Mouse (Mus musculus) megakaryocyte, adult 5-6 weeks (primary cell): ENCODE results near the gene Rpl41. TPM values are rescaled to one million over a fixed set of nuclear protein-coding genes. Genes with fewer than 3 reads are reported as not detected.
A peak's percentile ranks its signal among the peaks of the same experiment; 100 is the strongest.
"Not testable (repeated sequence)": the region's sequence is repeated elsewhere in the genome, so short reads cannot be mapped to it uniquely, and the experiment has no call there.

ENCODE experiments used
- ATAC-seq: 2 replicates; pipeline ENCODE4 v1.8.0; 2016; ENCODE audit warnings: mild to moderate bottlenecking, inconsistent platforms; ENCODE audit not compliant: poor library complexity, severe bottlenecking
- total RNA-seq, 2 experiments: library from RNA; stranded (forward) in 1 of 2; stranded (reverse) in 1 of 2; fragments of 153-499, 151-499 nt in 1 of 2; fragments of 221-1000, 200-1000 nt in 1 of 2; gene quantifications; 2 replicates each; pipeline versions ENCODE4 v1.2.3 to v1.2.4; 2015 to 2017

The Rpl41 gene
- total RNA-seq, 2 experiments from 2014 or later = 2,042 to 2,152 TPM

DNA sequence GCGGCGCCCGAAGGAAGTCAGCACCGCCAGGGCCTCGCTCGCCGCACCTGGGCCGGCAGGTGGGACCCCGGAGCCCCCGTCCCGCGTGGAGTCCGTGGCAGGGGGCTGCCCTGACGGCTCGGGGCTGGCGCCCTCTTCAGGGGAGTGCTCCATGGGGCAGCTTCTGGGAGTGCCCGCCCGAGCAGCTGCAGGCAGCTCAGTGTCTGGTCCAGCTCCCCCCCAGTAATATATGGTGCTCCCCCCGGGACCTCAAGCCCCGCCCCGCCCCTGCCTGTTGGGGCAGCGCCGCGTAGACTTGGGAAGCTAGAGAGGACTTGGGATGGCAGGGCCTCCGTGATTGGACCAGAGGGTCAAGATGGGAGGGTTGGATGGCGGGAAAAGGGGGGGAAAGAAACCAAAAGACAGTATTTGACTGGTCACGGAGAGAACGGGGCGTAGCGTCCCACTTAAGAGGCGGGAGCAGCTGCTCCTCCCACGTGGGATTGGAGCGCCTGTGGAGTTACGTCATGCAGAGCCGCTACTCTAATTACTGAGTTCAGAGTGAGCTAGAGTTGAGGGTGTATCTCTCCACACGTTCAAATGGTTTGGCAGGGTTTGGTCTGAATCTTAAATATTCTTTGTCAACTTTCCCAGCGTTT lies 23.3 kb downstream of the Rpl41 start, which contains the start of gene Esyt1:
Gene Esyt1 (minus strand): TSS at position 201 of the 638 bp plus-strand sequence.
- ATAC-seq = peak; percentile 82

DNA sequence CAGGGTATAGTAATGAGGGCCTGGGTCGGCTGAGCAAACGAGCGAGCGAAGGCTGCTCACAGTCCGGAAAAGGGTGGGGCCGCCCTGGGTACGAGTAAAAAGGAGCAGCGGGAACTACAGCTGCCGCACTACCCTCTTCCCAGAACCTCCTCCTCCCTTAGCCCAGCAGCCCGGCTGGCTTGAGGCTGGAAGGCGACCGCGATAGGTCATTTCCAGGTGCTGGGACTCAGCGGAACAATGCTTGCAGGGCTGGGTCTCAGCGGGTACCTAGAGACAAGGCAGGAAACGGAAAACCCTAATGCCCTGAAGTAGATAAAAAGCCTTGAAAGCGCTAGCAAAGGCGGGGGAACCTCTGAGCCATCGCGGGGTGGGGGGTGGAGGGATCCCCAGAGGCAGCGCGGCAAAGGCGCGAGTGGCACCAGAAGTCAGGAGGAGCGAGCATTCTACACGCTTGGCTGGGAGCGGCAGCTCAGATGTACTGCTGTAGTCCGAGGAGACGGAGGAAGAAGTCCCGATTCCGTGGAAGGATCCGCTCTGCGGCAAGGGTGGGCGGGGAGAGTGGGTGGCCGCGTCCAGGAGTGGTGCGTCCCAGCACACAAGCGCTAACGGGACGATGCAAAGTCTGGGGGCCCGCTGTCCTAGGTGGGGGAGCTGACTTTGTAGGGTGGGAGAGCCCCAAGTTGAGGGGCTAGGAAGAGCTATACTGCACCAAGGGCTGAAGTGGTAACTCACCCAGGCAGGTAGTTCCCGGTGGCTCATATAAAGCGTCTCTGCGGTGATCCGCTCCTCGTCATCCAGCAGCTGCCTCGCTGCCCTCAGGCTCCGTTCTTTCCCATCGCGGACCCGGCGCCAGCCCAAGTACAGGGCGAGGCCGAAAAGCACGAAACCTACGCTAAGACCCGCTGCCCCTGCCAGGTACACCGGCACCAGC lies 24.1 kb downstream of the Rpl41 start:
- peak; percentile 24 for ATAC-seq

DNA sequence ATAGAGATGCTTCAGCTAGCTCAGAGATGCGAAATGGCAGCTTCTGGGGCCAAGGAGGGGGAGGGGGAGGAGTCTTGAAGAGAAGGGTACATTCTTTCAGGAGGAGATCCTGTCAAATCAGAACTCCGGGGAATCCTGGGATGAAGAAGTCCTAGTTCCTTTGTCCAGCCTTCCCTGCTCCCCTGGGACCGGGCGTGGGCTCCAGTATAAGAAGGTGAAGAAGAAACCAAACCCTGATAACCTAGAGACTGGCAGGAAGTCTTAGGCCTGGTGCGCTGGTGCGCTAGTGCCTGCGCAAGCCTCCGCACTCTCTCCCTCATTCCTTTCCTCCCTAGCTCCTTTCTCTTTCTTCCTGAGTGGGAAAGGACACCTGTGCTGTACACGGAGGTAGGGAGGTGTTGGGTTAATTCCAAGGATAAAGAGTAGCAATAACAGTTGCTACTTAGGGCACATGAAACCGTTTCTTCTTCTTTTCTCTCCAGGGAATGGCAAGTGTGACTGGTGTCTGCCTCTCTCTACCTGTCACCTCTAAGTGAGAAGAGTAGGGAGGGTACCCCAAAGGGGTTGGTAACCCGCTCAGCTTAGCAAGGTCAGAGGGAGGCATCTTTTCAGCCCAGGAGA lies 24.9 kb downstream of the Rpl41 start:
- ATAC-seq = no peak

DNA sequence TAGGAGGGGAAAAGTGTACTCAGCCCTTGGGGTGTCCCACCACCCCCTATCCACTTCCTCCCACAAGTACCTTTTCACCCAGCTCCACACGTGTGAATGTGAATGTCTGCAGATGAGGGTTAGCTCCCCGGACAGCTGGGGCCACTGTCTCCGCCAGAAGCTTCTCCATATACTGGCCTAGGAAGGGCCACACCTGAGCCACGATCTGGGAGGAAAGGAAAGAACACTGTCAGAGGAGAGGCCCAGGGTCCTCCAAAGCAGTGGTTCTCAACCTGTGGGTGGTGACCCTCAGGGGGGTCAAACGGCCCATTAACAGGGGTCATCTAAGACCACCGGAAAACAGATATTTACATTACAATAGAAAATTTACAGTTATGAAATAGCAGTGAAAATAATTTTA lies 26.8 kb downstream of the Rpl41 start:
- ATAC-seq = no peak

DNA sequence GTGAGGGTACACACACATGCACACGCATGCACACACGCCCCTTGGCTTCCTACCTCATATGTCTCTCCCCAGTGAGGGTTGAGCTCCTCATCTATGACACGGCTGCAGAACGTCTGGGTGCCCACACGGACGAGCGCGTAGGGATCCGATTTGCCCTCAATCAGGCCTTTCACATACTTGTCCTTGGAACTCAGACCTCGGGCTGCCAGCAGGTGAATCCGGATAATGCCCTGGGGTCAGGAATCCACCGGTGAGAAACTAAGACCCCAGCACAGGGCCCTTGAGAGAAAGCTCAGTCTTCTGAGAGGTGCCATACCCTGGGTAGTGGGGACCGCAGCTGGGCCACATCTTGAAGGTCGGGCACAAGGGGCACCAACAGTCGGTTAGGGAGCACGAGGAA lies 28.5 kb downstream of the Rpl41 start:
- no peak for ATAC-seq

DNA sequence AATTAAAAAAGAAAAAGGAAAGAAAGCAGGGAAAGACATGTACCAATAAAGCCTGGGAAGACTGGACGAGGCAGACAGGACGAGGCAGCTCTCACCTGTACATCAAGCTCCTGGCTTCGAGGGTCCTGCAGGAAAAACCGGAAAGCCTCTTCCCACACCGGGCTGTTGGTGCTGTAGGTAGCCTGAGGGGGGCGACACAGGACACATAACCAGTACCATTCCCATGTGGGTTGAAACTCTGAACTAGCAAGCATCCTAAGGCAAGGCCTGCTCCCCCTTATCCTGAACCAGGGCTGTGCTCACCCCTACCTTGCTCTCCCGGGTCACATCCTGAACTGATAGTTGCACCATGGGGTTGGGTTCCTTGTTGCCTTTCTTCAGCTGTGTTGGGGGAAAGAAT lies 30.3 kb downstream of the Rpl41 start:
- peak; percentile 47; the same call in 1 of the 2 replicates for ATAC-seq

DNA sequence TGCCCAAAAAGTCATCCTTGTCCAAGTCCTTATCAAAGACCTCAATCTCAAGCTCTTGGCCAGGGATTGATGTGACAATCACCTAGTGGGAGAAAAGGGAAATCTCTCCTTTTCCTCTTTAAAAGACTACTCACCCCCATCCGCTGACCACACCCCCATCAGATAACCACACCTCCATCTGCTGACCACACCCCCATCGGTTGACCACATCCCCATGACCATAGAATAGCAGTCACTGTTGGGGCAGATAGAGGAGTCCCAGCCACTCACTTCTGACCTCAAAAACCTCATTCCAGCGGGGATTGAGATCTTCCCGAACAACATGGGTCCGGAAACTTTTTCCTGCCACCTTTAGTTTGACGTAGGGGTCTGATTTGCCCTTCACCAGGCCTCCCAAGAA lies 32.4 kb downstream of the Rpl41 start:
- ATAC-seq = peak; percentile 94

DNA sequence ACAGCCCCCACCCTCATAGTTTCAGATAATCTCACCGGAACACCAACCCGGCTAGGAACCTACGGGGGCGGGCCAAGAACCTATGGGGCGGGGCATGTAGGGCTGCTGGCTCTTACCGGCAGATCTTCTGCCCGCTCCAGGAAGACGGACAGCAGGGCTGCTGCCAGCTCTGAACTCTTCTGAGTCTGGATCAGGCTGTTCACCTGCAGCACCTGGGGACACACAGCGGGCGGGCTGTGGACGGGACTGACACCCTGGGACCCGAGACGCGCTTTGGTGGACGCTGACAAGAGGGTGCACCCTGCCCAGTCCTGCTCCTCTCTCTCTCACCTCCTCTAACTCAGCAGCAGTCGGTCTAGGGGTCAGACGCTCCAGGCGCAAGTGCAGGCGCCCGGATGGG lies 33.1 kb downstream of the Rpl41 start:
- no peak for ATAC-seq

DNA sequence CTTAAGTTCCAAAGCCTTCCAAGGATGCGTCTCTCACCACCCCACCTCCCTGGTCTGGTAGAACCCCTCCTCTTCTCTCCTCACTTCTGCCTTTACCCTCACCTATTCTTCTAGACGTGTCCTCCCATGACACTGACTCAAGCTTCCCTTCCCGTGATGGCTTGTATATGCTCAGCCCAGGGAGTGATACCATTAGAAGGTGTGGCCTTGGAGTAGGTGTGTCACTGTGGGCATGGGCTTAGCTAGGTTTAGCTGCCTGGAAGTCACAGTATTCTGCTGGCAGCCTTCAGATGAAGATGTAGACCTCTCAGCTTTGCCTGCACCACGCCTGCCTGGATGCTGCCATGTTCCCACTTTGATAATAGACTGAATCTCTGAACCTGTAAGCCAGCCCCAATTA lies 34.1 kb downstream of the Rpl41 start:
- ATAC-seq = no peak

DNA sequence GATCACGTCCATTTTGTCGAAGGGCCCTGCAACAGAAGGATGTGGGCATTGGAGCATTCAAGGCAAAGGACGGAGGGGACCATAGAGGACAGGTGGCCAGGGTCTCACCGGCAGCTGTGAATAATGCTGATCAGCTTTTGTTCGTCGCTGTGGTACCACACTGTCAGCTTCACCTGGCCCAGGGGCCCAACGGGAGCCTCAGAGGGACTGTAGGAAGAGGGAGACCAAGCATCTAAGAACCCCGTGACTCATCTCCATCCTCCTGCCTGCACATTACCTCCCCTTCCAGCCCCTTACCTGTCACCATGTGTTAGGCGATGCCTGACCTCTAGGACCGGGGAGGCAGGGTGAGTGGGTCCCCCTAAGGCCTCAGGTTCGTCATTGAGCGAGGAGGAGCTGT lies 37.3 kb downstream of the Rpl41 start:
- no peak for ATAC-seq

DNA sequence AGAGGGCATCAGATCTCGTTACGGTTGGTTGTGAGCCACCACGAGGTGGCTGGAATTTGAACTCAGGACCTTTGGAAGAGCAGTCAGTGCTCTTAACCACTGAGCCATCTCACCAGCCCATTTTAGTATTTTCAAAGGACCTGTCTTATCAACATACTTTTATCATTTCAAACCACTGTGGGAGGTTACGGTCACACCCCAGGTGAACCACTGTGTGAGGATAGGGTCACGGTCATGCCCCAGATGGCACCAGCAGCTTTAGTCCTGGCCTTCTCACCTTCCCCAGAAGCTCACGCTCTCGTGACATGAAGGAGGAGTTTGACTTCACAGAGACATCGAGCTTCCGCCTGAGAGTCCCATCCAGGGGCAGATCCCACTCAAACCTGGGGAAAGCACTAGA lies 37.9 kb downstream of the Rpl41 start:
- no peak for ATAC-seq

DNA sequence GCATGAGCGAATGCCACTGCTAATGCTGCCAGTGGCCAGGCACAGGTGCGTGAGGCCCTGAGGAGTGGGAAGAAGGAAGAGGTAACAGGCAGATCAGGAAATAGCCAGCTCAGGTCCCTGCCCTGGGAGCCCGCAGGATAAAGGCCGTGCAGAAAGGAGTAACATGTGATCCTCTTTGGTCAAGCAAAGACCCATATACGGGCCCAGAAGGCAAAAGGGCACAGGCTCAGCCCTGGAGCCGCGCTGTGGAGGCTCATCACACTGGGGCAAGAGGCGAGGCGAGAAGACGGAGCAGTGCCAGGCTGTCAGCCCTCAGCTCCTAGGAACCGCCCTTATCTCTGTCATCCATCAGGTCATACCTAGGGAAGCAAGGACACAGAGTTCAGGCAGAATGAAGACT lies 38.8 kb downstream of the Rpl41 start:
- no peak for ATAC-seq

DNA sequence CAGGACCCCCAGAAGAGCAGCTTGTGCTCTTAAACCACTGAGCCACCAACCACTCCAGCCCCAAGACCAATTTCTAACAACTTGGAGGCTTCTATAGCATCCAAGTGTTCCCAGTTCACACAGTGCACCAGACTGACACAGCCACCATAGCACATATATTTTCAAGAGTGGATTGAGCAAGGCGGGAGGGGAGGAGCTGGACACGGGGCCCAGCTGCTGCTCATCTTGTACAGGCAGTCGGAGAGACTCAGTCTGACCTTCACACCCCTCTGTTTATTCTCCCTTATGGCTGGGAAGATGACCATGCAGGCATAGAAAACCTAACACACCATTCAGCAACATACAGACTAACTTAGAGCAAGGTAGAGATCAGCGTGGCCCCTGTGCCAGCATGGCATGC lies 39.3 kb downstream of the Rpl41 start:
- no peak for ATAC-seq

DNA sequence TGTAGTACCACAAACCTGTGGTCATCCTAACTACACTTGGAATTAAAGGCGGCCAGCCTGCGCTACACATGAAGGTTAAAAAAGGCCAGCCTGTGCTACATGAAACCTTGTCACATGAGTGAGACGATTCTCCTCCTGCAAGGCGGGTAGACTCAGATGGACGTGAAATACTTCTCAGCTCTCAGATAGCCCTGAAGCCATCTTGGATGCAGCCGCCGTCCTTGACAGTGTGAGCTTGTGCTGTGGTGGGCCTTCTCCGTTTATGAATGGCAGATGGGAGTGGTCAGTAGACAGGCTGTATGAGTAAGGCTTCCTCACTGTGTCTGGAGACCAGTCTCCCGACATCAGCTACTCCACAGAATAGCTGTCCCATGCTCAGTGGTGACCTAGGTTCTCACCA lies 39.9 kb downstream of the Rpl41 start:
- ATAC-seq = no peak

DNA sequence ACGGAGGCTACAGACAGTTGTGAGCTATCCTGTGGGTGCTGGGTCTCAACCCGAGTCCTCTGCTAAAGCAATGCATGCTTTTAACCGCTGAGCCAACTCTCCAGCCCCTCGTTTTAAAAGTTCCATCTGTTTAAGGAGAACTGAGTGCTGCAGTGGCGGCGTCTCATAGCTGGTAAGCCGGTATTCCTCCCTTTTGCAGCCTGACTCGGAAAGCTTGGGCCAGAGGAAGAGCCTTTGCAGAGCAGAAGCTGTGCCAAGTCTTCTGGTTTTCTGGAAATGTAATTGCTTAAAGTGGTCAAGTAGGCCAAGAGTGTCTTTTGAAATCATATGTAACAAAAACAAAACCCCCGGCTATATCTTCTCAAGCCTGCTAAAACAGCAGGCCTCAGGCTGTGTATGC lies 40.8 kb downstream of the Rpl41 start:
- ATAC-seq = no peak

DNA sequence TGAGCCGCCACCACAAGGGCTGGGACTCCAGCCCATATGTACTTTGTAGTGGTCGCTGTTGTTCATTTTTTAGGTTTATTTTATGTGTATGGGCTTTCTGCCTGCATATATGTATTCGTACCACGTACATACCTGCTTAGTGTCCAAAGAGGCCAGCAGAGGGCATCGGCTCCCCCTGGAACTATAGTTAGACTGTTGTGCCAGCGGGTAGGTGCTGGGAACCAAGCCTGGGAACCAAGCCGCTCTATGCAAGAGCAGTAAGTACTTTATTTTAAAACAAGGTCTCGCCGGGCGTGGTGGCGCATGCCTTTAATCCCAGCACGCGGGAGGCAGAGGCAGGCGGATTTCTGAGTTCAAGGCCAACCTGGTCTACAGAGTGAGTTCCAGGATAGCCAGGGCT lies 43.1 kb downstream of the Rpl41 start:
- ATAC-seq = no peak

DNA sequence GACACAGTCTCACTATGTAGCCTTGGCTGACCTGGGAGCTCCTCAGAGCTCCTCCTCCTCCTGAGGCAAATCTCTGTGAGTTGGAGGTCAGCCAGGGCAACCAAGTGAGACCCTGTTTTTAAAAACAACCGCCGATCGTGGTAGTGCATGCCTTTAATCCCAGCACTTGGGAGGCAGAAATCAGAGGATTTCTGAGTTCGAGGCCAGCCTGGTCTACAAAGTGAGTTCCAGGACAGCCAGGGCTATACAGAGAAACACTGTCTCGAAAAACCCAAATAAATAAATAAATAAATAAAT lies 43.8 kb downstream of the Rpl41 start:
- ATAC-seq = not testable (repeated sequence)

DNA sequence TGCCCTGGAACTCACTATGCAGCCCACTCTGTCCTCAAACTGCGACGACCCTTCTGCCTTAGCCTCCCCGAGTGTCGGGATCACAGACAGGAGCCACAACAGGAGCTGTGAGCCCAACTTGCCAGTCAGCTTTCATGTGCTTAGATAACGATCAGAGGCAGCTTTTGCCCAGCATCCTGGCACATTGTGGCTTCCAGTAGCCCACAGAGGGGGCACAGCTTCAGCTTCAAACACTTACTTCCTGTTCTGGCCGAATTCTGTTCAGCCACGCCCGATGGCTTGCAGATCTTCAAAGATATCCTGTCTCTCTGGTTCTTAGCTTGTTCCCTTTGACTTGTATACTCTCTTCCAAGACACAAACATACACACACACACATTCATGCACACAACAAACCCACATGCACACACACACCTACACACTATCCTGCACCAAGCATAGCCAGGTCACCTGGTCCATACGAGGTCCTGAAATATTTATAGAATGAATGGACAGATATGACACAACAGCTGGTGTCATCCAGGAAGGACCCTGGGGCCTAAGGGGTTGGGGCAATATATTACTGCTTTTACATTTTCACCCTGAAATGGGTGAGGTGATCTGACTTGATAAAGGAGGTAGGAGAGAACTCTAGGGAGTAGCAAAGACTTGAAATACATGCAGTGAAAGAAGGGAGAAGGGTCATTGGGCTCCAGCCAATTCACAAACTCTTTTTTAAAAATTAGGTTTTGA lies 44.3 kb downstream of the Rpl41 start:
- ATAC-seq = peak; percentile 96

DNA sequence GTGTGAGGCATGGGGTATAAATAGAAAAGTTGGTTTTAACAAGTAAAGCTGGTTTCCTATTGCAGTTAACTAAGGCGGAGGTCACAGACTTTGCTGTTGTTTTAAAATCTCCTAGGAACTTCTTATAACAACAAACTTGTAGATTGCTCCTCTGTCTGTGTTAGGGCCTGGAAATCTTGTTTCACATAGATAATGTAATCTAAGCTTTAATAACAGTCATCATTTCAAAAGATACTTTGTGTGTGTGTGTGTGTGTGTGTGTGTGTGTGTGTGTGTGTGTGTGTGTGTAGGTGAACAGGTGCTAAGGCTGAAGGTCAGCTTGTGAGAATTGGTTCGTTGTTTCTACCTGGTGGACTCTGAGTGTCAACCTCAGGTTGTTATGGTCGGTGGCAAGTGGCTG lies 45.1 kb downstream of the Rpl41 start:
- ATAC-seq = no peak

DNA sequence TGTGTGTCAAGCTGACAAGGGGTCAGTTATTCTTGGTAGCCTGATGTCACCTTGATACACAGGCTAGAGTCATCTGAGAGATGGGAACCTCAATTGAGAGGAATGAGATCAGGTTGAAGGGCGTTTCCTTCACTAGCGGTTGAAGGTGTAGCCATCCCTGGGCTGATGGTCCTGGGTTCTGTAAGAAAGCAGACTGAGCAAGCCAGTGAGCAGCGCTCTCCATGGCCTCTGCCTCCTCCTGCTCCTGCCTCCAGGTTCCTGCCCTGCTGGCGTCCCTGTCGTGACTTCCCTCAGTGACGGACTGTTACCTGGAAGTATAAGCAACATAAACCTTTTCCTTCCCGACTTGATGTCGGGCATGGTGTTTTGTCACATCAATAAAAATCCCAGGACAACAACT lies 45.6 kb downstream of the Rpl41 start:
- no peak for ATAC-seq

DNA sequence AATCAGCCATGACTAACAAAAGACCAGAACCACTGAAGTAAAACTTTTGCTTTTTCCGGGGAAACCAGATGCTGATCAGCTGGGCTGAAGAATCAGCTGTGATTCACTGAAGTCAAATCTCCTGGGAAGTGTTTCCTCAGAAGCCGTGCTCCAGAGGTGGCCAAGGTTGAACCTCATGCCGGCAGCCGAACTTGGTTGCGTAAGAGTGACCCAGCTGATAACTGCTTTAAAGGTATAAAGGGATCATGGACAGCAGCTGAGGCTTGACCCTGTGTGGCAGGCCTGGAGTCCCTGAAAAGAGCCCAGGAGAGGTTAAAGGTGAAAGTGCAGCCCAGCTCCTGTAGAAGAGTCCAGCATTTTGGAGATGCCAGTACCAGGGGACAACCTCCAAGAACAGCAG lies 46.8 kb downstream of the Rpl41 start:
- ATAC-seq = no peak
